Mouse (Mus musculus) myocyte (in vitro differentiated cells): ENCODE data around the gene Fgf18.

Experiments used
- MYOD1 ChIP-seq, 3 experiments: IDR thresholded peaks; one replicate each; pipeline ENCODE4 v1.6.1; 2011; ENCODE audit warnings: control low read depth in 2 of 3, low read depth in 2 of 3, mild to moderate bottlenecking in 2 of 3, moderate library complexity in 1 of 3; ENCODE audit not compliant: insufficient read length in 2 of 3, control insufficient read depth in 1 of 3
- POLR2A ChIP-seq: IDR thresholded peaks from one replicate; pipeline ENCODE4 v1.6.1; 2011; ENCODE audit warnings: low read depth, mild to moderate bottlenecking, control low read depth, moderate library complexity; ENCODE audit not compliant: insufficient read length
- POLR2AphosphoS2 ChIP-seq: IDR thresholded peaks from one replicate; pipeline ENCODE4 v1.6.1; 2011; ENCODE audit warnings: low read depth, control low read depth; ENCODE audit not compliant: insufficient read length
- TCF3 ChIP-seq: IDR thresholded peaks from one replicate; pipeline ENCODE4 v1.6.1; 2011; ENCODE audit warnings: low read depth, control low read depth; ENCODE audit not compliant: insufficient read length

GRCm38 (mm10) chr11:33122575-33123268 is 24.5 kb downstream of the Fgf18 start:
- TF ChIP-seq MYOD1 (IDR thresholded peaks at IDR 0.05; ENCODE audit: control insufficient read depth in 1 of 3, insufficient read length in 2 of 3, low read depth in 2 of 3), result no peak
- TF ChIP-seq POLR2A, result no peak
- no peak for TF ChIP-seq TCF3
- TF ChIP-seq POLR2AphosphoS2, result no peak
